Mouse (Mus musculus): ENCODE measurements around the gene Olfr1329. TPM values are rescaled to one million over a fixed set of nuclear protein-coding genes. Genes with fewer than 3 reads are reported as not detected.
A peak's percentile ranks its signal among the peaks of the same experiment; 100 is the strongest.
"Not testable (repeated sequence)": the region's sequence is repeated elsewhere in the genome, so short reads cannot be mapped to it uniquely, and the experiment has no call there.

Olfr1329 gene
- not detected in 2 replicates for polyA plus RNA-seq (2012; rRNA removed)

- not testable (repeated sequence) for DNase-seq (ENCODE audit: low read depth)
Measured at GRCm38 (mm10) chr4:118917365-118917764, at the start of gene Olfr1329. Gene Olfr1329 (minus strand): TSS chr4:118917465.

- DNase-seq (ENCODE audit: low read depth): peak; percentile 2
Measured at GRCm38 (mm10) chr4:118961141-118961628, 43.9 kb upstream of the Olfr1329 start, which contains the start of gene Lao1. Gene Lao1 (plus strand): TSS chr4:118961578.

GRCm38 (mm10) chr4:118958812-118959211 lies 41.5 kb upstream of the Olfr1329 start:
- no peak for DNase-seq (ENCODE audit: low read depth)

- DNase-seq (ENCODE audit: low read depth): no peak
Measured at GRCm38 (mm10) chr4:118938512-118938911, 21.2 kb upstream of the Olfr1329 start, which contains the start of gene Olfr1328. Gene Olfr1328 (minus strand): TSS chr4:118938612.

- not testable (repeated sequence) for DNase-seq (ENCODE audit: low read depth)
Measured at GRCm38 (mm10) chr4:118931326-118931725, 14.1 kb upstream of the Olfr1329 start.

- DNase-seq (ENCODE audit: low read depth): no peak
Measured at GRCm38 (mm10) chr4:118901981-118902380, 15.3 kb downstream of the Olfr1329 start.

GRCm38 (mm10) chr4:118888297-118888696 lies 29.0 kb downstream of the Olfr1329 start, which contains the start of gene Olfr1330:
Gene Olfr1330 (plus strand): TSS chr4:118888597.
- DNase-seq (ENCODE audit: low read depth): no peak

- DNase-seq (ENCODE audit: low read depth): no peak
Measured at GRCm38 (mm10) chr4:118867566-118867965, 49.7 kb downstream of the Olfr1329 start.

Other genes with a start within 250 kb of the Olfr1329 start
- 0.11 and 0.25 TPM in 2 replicates for gene Olfr1342, start 224.7 kb downstream of the Olfr1329 start, polyA plus RNA-seq (2012; rRNA removed)
- gene Olfr1341, start 213.9 kb downstream of the Olfr1329 start, polyA plus RNA-seq (2012; rRNA removed): 0.25 and 0.53 TPM in 2 replicates
- gene Olfr1340, start 197.3 kb downstream of the Olfr1329 start, polyA plus RNA-seq (2012; rRNA removed): not detected in 2 replicates
- gene Olfr1339, start 185.3 kb downstream of the Olfr1329 start, polyA plus RNA-seq (2012; rRNA removed): not detected in 2 replicates
- 8.5 and 10.8 TPM in 2 replicates for gene Olfr1338, start 158.7 kb downstream of the Olfr1329 start, polyA plus RNA-seq (2012; rRNA removed)
- gene Olfr1337, start 134.9 kb downstream of the Olfr1329 start, polyA plus RNA-seq (2012; rRNA removed): 0.42 TPM in 1 of 2 replicates, not detected in the other
- gene Olfr1335, start 107.5 kb downstream of the Olfr1329 start, polyA plus RNA-seq (2012; rRNA removed): not detected in 2 replicates
- gene Olfr1333, start 81.2 kb downstream of the Olfr1329 start, polyA plus RNA-seq (2012; rRNA removed): not detected in 2 replicates
- gene Olfr1331, start 52.8 kb downstream of the Olfr1329 start, polyA plus RNA-seq (2012; rRNA removed): not detected in 2 replicates
- 0.36 TPM in 1 of 2 replicates, not detected in the other for gene Olfr1330, start 28.9 kb downstream of the Olfr1329 start, polyA plus RNA-seq (2012; rRNA removed)
- gene Olfr1328, start 21.1 kb upstream of the Olfr1329 start, polyA plus RNA-seq (2012; rRNA removed): not detected in 2 replicates
- 0.35 and 0.42 TPM in 2 replicates for gene Lao1, start 44.1 kb upstream of the Olfr1329 start, polyA plus RNA-seq (2012; rRNA removed)
- 32.1 and 37.3 TPM in 2 replicates for gene Slc2a1, start 191.2 kb upstream of the Olfr1329 start, polyA plus RNA-seq (2012; rRNA removed)